Mouse (Mus musculus) gastrocnemius, postnatal 14 days (tissue): ENCODE data around the gene Ube2l3. TPM values are rescaled to one million over a fixed set of nuclear protein-coding genes. Genes with fewer than 3 reads are reported as not detected.

Experiments used
- DNase-seq: peaks from one replicate; pipeline ENCODE4 v3.0.0; 2021; ENCODE audit warnings: mixed read lengths
- intact Hi-C: fragments of 180-260 bp; cut with DNase I; formaldehyde crosslinking; loops from one replicate; pipeline ENCODE4 v1.15.1; 2025; ENCODE audit warnings: low total_unique reads
- microRNA-seq, 2 experiments: library from miRNA; unstranded; fragments of <30 nt; microRNA quantifications; one replicate each; pipeline ENCODE4 v1.2.0; 2021
- total RNA-seq, 2 experiments: library from RNA; stranded (reverse); gene quantifications; 2 replicates each; pipeline ENCODE4 v1.2.3; 2021

Ube2l3 gene
- total RNA-seq, 2 experiments from 2014 or later: 144 TPM

DNA sequence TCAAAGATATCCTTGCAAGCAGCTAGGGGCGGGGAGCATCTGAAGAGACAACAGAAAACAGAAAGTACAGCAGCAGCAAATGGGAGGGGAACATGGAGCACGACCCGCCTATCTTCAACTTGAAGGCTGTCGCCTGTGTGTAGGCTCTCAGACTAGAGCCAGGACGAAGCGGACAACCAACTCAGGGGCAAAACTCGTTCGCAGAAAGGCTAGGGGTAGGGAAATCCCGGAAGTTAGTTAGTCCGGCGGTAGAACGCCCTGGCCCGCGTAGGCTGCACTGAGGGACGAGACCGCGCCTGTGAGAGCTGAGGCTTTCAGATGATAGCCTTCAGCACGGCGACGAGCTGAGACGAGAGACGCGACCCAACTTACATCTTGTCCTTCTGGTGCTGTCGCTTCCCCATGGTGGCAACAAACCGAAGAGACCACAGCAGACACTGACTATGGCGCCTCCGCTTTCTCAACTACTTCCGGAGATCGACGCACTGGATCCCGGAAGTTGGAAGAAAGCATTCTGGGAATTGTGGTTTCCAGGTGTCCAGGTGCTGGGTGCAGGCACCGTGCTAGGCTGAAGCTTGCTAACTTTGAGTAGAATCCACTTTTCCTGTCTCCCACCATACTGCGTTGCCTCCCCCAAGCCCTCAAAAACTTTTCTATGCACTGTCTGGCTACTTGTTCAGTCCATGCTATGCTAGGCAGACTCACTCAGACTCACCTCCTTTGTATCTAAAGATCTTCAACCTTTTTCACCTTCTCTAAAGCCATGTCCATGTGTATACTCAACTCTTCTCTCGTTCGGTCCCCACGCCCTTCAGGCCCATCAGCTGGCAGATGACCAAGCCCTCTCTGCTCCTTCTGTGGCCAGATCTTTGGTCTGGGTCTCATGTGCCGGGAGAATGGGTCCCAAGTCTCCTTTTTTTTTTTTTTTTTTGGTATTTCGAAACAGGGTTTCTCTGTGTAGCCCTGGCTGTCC, 91.4 kb downstream of the Ube2l3 start, which contains the start of gene Ppil2:
TSS of gene Ppil2 (minus strand) at position 487 of the 973 bp plus-strand sequence.
- peak; percentile 51 for DNase-seq
- intact Hi-C loops: no loop called here

DNA sequence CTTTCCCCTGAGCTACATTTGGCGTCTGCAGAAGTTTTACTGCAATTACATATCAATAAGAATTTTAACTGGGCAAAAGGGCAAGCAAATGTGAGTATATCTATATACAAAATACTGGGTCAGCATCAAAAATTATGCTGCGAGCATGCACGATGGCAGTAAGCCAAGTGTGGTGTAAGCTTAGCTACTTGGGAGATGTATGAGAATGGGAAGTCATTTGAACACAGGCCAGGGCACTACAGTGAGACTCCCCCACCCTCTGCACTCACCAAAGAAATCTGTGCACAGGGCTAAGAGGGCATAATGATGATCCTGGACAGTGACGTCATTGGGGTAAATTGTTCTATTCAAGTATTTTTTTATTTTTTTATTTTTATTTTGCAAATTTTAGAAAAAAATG, 97.8 kb downstream of the Ube2l3 start:
- intact Hi-C loops: no loop called here
- DNase-seq: no peak

DNA sequence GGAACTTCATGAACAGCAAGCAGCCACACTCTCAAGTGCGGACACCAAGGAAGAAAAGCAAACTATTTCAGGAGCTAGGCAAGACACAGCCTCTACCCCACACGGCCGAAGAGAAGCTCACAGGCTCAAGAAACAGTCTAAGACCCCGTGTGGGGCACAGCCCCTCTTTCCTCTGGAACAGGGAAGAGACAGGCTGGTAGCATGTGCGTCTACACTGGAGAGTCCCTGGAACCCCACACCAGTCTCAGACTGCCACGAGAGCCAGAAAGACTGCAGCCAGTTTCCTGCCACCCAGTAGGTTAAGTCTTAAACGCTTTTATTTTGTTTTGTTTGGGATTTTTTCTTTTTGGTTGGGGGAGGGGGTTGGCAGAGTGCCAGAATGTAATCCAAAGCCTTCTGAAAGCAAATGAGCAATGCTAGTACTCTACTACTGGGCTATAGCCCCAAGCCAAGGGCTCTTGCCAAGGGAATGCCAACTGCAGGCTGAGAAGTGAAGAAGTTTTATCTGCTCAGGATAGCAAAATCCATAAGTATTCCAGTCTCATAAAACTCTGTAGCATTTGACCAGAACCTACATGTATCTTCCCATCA, 99.7 kb downstream of the Ube2l3 start:
- no peak for DNase-seq
- intact Hi-C loops: no loop called here

Small RNAs within 50 kb of the gene (microRNA-seq; reads per million reads assigned to microRNA genes)
- gene Mir130b (106 to 129 reads per million in 2 experiments), gene Mir301b (1.9 to 2.5 reads per million in 2 experiments)

Other genes with a start within 250 kb of the Ube2l3 start
- gene Mapk1, start 219.3 kb downstream of the Ube2l3 start, total RNA-seq: 10 to 100 TPM; 88.8 to 94.5 TPM
- gene Ypel1, start 133.0 kb downstream of the Ube2l3 start, total RNA-seq: under 1 TPM; 0.88 to 0.89 TPM
- gene Ppil2, start 91.4 kb downstream of the Ube2l3 start, total RNA-seq: 10 to 100 TPM; 27.7 to 29.2 TPM
- not detected for gene 2610318N02Rik, start 77.5 kb downstream of the Ube2l3 start, total RNA-seq
- 1 to 10 TPM; 3.4 to 6.1 TPM for gene Sdf2l1, start 70.3 kb downstream of the Ube2l3 start, total RNA-seq
- gene Ydjc, start 58.0 kb downstream of the Ube2l3 start, total RNA-seq: under 1 TPM; 0.40 to 0.53 TPM
- under 1 TPM in 1 of 2 experiments, not detected in 1; 0.13 TPM for gene Ccdc116, start 55.4 kb downstream of the Ube2l3 start, total RNA-seq
- gene Rimbp3, start 6.0 kb upstream of the Ube2l3 start, total RNA-seq: under 1 TPM in 1 of 2 experiments, not detected in 1; 0.10 TPM
- gene Hic2, start 30.9 kb upstream of the Ube2l3 start, total RNA-seq: 1 to 10 TPM; 1.1 to 1.2 TPM
- 1 to 10 TPM in 1 of 2 experiments, under 1 TPM in 1; 0.96 to 1.2 TPM for gene Tmem191c, start 73.4 kb upstream of the Ube2l3 start, total RNA-seq
- under 1 TPM; 0.29 to 0.72 TPM for gene Serpind1, start 128.7 kb upstream of the Ube2l3 start, total RNA-seq
- 10 to 100 TPM; 12.1 to 12.7 TPM for gene Snap29, start 203.3 kb upstream of the Ube2l3 start, total RNA-seq
- gene Pi4ka, start 203.7 kb upstream of the Ube2l3 start, total RNA-seq: 10 to 100 TPM; 16.0 to 16.6 TPM
- gene Crkl, start 249.3 kb upstream of the Ube2l3 start, total RNA-seq: 10 to 100 TPM; 21.0 to 21.2 TPM